Mouse (Mus musculus): Measurements from ENCODE around the gene Olfr384. TPM values are rescaled to one million over a fixed set of nuclear protein-coding genes. Genes with fewer than 3 reads are reported as not detected.

Gene Olfr384
- polyA plus RNA-seq (2017; shearing (Covaris generic)) = not detected

GRCm38 (mm10) chr11:73598294-73598693 lies at the start of gene Olfr384:
TSS of gene Olfr384 (plus strand) at chr11:73598594.

DNA sequence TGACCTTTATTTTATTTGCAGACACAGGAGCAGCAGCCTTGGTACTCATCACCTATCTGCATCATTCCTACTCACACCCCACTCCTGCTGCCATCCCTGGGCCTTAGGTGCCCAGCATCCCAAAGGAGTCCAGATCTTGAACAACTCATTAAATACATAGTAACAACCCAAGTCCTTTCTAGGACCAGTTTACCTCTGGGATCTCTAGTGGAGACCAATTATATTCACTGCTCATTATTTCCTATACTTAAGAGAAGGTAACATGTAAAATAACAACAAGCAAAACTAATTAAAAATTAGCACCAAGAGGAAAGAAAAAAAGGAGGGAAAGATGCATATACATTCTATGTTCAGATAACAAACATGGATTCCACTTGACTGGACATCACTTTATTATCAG lies 5.5 kb upstream of the Olfr384 start, which contains the start of gene Olfr385:
Olfr385 (minus strand) TSS at position 101 of the 400 bp plus-strand sequence.

Other genes starting within 250 kb of the Olfr384 start
- gene Olfr20, start 247.8 kb upstream of the Olfr384 start, polyA plus RNA-seq (2017; shearing (Covaris generic)) = not detected
- gene Olfr376, start 227.3 kb upstream of the Olfr384 start, polyA plus RNA-seq (2017; shearing (Covaris generic)) = not detected
- gene Olfr1, start 199.0 kb upstream of the Olfr384 start, polyA plus RNA-seq (2017; shearing (Covaris generic)) = not detected
- gene Olfr378, start 170.1 kb upstream of the Olfr384 start, polyA plus RNA-seq (2017; shearing (Covaris generic)) = not detected
- gene Olfr380, start 141.1 kb upstream of the Olfr384 start, polyA plus RNA-seq (2017; shearing (Covaris generic)) = 0.18 TPM
- gene Olfr381, start 107.0 kb upstream of the Olfr384 start, polyA plus RNA-seq (2017; shearing (Covaris generic)) = not detected
- not detected for gene Olfr382, start 81.4 kb upstream of the Olfr384 start, polyA plus RNA-seq (2017; shearing (Covaris generic))
- not detected for gene Olfr385, start 5.6 kb upstream of the Olfr384 start, polyA plus RNA-seq (2017; shearing (Covaris generic))
- gene Zfp735, start 90.2 kb downstream of the Olfr384 start, polyA plus RNA-seq (2017; shearing (Covaris generic)) = not detected
- not detected for gene Olfr389, start 182.1 kb downstream of the Olfr384 start, polyA plus RNA-seq (2017; shearing (Covaris generic))
- gene Olfr390, start 184.4 kb downstream of the Olfr384 start, polyA plus RNA-seq (2017; shearing (Covaris generic)) = not detected
- gene Olfr391-ps, start 204.5 kb downstream of the Olfr384 start, polyA plus RNA-seq (2017; shearing (Covaris generic)) = not detected
- gene Olfr392, start 218.5 kb downstream of the Olfr384 start, polyA plus RNA-seq (2017; shearing (Covaris generic)) = not detected

Measured in activated CD4-positive, CD25-positive, alpha-beta regulatory T cell, adult 9 weeks (primary cell).